Mouse (Mus musculus) hindbrain, embryonic 12.5 days (tissue): ENCODE data around the gene Prr19. TPM values are rescaled to one million over a fixed set of nuclear protein-coding genes. Genes with fewer than 3 reads are reported as not detected.
"Not testable (repeated sequence)": the region's sequence is repeated elsewhere in the genome, so short reads cannot be mapped to it uniquely, and the experiment has no call there.

Source experiments
- ATAC-seq: fragments of 200-750 bp; cut with Nextera tagmentation; 2 replicates; pipeline ENCODE4 v1.8.0; 2017; ENCODE audit warnings: moderate TSS enrichment; ENCODE audit not compliant: low FRiP score
- H3K27ac ChIP-seq: fragments of 300-500 bp; sonication (generic); 2 replicates; pipeline ENCODE4 v1.5.1; 2016; ENCODE audit warnings: mild to moderate bottlenecking
- H3K27me3 ChIP-seq: fragments of 300-500 bp; sonication (generic); 2 replicates; pipeline ENCODE4 v1.6.1; 2016; ENCODE audit warnings: mild to moderate bottlenecking
- H3K36me3 ChIP-seq: fragments of 300-500 bp; sonication (generic); 2 replicates; pipeline ENCODE4 v1.6.1; 2016; ENCODE audit warnings: mild to moderate bottlenecking
- H3K4me1 ChIP-seq: fragments of 300-500 bp; sonication (generic); 2 replicates; pipeline ENCODE4 v1.6.1; 2016
- H3K4me2 ChIP-seq: fragments of 300-500 bp; sonication (generic); replicated peaks from 2 replicates; pipeline ENCODE4 v1.6.1; 2016; ENCODE audit warnings: mild to moderate bottlenecking
- H3K4me3 ChIP-seq: fragments of 300-500 bp; sonication (generic); 2 replicates; pipeline ENCODE4 v1.5.1; 2016; ENCODE audit warnings: mild to moderate bottlenecking
- H3K9ac ChIP-seq: fragments of 300-500 bp; sonication (generic); 2 replicates; pipeline ENCODE4 v1.6.1; 2016; ENCODE audit warnings: mild to moderate bottlenecking, moderate library complexity
- H3K9me3 ChIP-seq: fragments of 300-500 bp; sonication (generic); replicated peaks from 2 replicates; pipeline ENCODE4 v1.6.1; 2016; ENCODE audit warnings: mild to moderate bottlenecking
- WGBS: fragments of 180-500 bp; shearing (Covaris S2); methylation state at CpG from one replicate; pipeline ENCODE4 v1.1.7; 2016; 5-methylcytosine and 5-hydroxymethylcytosine counted together
- polyA plus RNA-seq: library from polyadenylated mRNA; unstranded; fragments of >200 nt; fragmentation: Nextera tagmentation; extraction: Ambion mirVana; gene quantifications from 2 replicates; pipeline ENCODE4 v1.2.1, GENCODE M21; 2016

The Prr19 gene
- 0.87 and 1.1 TPM in 2 replicates for polyA plus RNA-seq

GRCm38 (mm10) chr7:25301063-25301462 lies at the start of gene Prr19:
TSS of gene Prr19 (plus strand) at chr7:25301411.
- ATAC-seq, result 0 out of 2 replicates have a peak, but pooled peaks have one; percentile 3
- Histone ChIP-seq H3K4me3 (no peak within 1 kb of the TSS), H3K27me3 (no peaks in the 10 kb centered on the region), H3K9me3 (no peaks in the 10 kb centered on the region), H3K27ac (no peak within 1 kb of the TSS), H3K4me1 (peaks cover 21% of the 10 kb centered on the region), H3K9ac (no peak within 1 kb of the TSS), H3K36me3 (no peaks in the 10 kb centered on the region), H3K4me2 (no peak within 1 kb of the TSS)
- 53% methylated on average over 19 of the region's 19 CpGs for WGBS

DNA sequence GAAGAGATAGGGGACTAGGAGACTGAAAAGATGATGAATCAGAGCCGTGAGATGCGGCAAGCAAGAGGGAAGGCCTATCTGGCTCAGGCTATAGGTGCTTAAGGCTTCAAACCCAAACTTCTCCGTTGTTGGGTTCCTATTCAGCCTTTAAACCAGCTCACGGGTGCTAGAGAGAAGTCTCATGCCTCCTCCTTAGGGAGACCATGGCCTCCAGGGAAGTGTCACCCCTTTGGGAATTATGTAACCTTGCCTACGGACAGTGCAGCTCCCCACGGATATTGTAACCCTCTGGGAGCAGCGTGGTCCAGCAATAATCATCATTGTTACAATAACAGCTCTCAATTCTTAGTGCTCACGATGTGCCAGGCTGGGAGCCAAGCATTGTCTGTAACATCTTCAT lies 49.4 kb upstream of the Prr19 start:
- Histone ChIP-seq H3K9me3 (no peaks in the 10 kb centered on the region), H3K4me3 (peak overlapping the region; percentile 82; the same call in 1 of the 2 replicates), H3K4me2 (peak overlapping the region; percentile 98), H3K27me3 (no peaks in the 10 kb centered on the region), H3K9ac (peak overlapping the region; percentile 87), H3K36me3 (no peaks in the 10 kb centered on the region), H3K27ac (peak overlapping the region; percentile 91), H3K4me1 (peaks cover 38% of the 10 kb centered on the region)
- no peak for ATAC-seq
- 19% methylated on average over 8 of the region's 8 CpGs for WGBS

GRCm38 (mm10) chr7:25261896-25262295 lies 39.3 kb upstream of the Prr19 start:
- Histone ChIP-seq H3K4me3 (no peak overlapping the region), H3K4me1 (peaks cover 2% of the 10 kb centered on the region), H3K9ac (no peak overlapping the region), H3K36me3 (no peaks in the 10 kb centered on the region), H3K27me3 (peaks cover 7% of the 10 kb centered on the region; the same call in 1 of the 2 replicates), H3K27ac (no peak overlapping the region), H3K4me2 (no peak overlapping the region), H3K9me3 (no peaks in the 10 kb centered on the region)
- WGBS, result 79% methylated on average over 1 of the region's 1 CpGs
- no peak for ATAC-seq

DNA sequence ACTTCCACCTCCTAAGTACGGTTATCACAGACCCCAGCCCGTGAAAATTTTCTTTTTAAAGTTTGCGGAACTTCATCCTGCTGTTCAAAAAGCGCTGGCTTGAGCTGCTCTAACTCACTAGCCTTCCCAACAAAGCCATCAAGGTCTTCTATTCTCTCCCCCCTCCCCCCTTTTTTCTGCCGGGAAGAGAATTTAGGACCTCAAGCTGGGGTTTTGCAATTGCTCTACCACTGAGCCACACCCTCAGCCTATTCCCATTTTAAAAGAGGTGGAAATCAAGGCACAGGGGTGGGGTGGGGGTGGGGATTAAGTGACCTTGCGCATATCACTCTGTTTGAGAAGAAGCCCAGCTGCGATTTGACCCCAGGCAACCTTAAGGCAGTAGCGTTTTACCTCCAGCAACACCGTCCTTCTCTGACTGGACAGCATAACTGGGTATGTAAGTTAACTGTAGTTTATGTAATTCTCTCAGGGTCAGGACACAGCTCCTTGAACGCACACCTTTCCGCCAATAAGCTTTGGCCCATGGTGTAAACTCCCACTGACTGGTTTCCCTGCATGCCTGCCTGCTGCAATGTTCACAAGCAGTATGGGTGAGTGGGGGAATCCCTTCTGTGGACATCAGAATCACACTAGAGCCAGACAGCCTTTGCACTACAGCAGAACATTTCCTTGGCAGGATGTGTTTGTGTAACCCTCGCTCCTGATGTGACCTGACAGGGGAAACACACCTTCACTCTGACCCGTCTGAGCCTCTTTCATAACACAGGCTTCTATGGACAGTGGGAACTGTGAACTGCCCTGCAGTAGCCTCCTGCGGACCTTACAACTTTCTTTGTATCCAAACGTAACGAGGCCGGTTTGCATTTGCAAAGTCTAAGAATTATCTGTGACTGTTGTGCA lies 37.0 kb upstream of the Prr19 start:
- Histone ChIP-seq H3K9ac (no peak overlapping the region), H3K9me3 (no peaks in the 10 kb centered on the region), H3K4me1 (peaks cover 9% of the 10 kb centered on the region), H3K27me3 (peaks cover 7% of the 10 kb centered on the region; the same call in 1 of the 2 replicates), H3K36me3 (no peaks in the 10 kb centered on the region), H3K27ac (no peak overlapping the region), H3K4me2 (no peak overlapping the region), H3K4me3 (no peak overlapping the region)
- ATAC-seq, result no peak
- WGBS, result 23% methylated on average over 17 of the region's 17 CpGs

GRCm38 (mm10) chr7:25265743-25266142 lies 35.5 kb upstream of the Prr19 start:
- not testable (repeated sequence) for H3K4me3 ChIP-seq, H3K36me3 ChIP-seq, H3K27ac ChIP-seq, H3K9me3 ChIP-seq, ATAC-seq, H3K9ac ChIP-seq, H3K4me2 ChIP-seq, H3K27me3 ChIP-seq
- peaks cover 21% of the 10 kb centered on the region for H3K4me1 ChIP-seq
- WGBS, result 91% methylated on average over 5 of the region's 5 CpGs

DNA sequence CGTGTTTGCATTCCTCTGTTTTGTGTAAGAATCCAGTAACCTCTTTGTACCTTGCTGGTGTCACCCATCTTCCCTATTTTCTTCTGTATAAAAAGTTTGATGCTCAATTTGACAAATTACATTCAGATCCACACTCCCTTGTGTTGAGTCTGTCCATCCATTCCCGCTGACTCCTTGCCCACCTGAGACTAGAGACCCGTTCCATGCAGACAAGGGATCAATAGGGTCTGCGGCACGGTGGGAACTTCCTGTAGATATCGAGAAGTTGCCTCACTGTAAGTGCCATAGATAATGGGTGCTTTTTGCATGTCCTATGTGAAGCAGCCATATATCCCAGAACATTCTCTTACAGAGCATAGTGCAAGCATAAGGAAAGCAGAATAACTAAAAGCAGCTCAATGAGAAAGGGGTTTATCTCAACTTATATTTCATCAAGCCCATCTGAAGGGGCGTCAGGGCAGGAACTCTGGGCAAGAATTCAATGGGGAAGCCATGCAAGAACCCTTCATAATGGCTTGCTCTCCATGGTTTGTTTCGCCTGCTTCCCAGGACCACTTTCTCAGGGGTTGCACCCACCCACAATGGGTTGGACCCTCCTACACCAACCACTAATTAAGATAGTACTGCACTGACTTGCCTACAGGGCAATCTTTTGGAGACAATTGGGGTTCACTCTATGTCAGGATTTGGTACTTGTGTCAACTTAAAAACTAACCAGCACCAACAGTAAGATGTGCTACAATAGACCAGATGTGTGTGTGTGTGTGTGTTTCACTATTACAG lies 34.8 kb upstream of the Prr19 start:
- H3K4me2 ChIP-seq, result peak overlapping the region; percentile 45
- 89% methylated on average over 8 of the region's 8 CpGs for WGBS
- H3K4me3 ChIP-seq, result peak overlapping the region; percentile 65; the same call in 1 of the 2 replicates

DNA sequence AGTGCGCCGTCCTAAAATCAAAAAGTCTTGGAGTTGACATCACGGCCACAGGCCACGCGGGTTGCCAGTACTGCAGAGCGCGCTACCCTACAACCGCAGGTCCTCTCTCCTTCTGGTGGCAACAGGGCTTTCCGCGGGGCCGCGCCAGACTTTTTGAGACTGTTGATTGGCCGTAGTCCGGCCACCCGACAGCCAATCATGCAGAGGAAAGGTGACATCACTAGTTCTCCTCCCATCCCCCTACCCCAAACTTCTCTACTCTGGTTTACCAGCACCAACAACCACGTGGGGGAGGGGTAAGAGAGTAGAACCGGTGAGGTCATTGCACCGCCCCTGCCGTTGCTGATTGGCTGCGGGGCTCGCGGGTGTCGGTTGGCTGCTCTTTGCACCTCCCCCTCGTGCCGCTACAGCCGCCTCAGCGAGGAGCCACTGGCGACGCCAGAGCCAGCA lies 33.9 kb upstream of the Prr19 start, which contains the start of gene Cic:
Gene Cic, plus strand, starts transcription at position 404 of the 450 bp plus-strand sequence.
- H3K27me3 ChIP-seq, result peaks cover 7% of the 10 kb centered on the region; the same call in 1 of the 2 replicates
- H3K4me3 ChIP-seq, result peak within 1 kb of the TSS; percentile 65
- H3K4me2 ChIP-seq, result peak within 1 kb of the TSS; percentile 79
- H3K9me3 ChIP-seq, result no peaks in the 10 kb centered on the region
- peaks cover 21% of the 10 kb centered on the region for H3K4me1 ChIP-seq
- under 1% methylated on average over 29 of the region's 29 CpGs for WGBS
- peak within 1 kb of the TSS; percentile 89 for H3K27ac ChIP-seq
- peak within 1 kb of the TSS; percentile 62 for H3K9ac ChIP-seq
- ATAC-seq, result peak; percentile 89
- peaks cover 18% of the 10 kb centered on the region for H3K36me3 ChIP-seq

More for the DNA sequence above, 34.8 kb upstream of the Prr19 start:
- Histone ChIP-seq H3K9me3 (no peaks in the 10 kb centered on the region), H3K4me1 (peaks cover 21% of the 10 kb centered on the region), H3K27me3 (peaks cover 7% of the 10 kb centered on the region; the same call in 1 of the 2 replicates), H3K36me3 (peaks cover 8% of the 10 kb centered on the region), H3K9ac (no peak overlapping the region; the same call in 1 of the 2 replicates), H3K27ac (no peak overlapping the region)
- no peak for ATAC-seq

GRCm38 (mm10) chr7:25267751-25268463 lies 33.3 kb upstream of the Prr19 start:
- peak overlapping the region; percentile 65 for H3K4me3 ChIP-seq
- no peaks in the 10 kb centered on the region for H3K9me3 ChIP-seq
- peaks cover 7% of the 10 kb centered on the region; the same call in 1 of the 2 replicates for H3K27me3 ChIP-seq
- H3K4me1 ChIP-seq, result peaks cover 21% of the 10 kb centered on the region
- peaks cover 24% of the 10 kb centered on the region for H3K36me3 ChIP-seq
- peak overlapping the region; percentile 79 for H3K4me2 ChIP-seq
- ATAC-seq, result peak; percentile 97
- H3K9ac ChIP-seq, result peak overlapping the region; percentile 62
- H3K27ac ChIP-seq, result peak overlapping the region; percentile 89
- under 1% methylated on average over 33 of the region's 33 CpGs for WGBS

DNA sequence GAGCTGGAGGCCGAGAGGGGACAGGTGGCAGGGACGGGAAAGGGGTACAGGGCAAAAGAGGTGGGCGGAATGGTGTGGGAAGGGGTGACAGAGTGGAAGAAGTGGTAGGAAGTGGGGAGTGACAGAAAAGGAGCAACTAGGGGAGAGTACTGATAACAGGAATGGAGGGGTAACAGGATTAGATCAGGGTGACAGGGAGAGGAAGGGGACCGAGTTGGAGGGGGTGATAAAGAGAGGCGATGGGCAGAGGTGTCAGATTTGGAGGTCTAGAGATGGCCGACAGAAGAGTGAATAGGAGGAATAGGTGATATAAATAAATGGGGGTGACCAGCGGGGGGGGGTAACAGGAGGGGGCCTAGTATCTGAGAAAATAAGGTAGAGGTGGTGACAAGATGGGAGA lies 32.6 kb upstream of the Prr19 start:
- 7% methylated on average over 7 of the region's 7 CpGs for WGBS
- peak overlapping the region; percentile 62 for H3K9ac ChIP-seq
- H3K36me3 ChIP-seq, result peaks cover 30% of the 10 kb centered on the region
- peak; percentile 0; the same call in 1 of the 2 replicates for ATAC-seq
- peak overlapping the region; percentile 79 for H3K27ac ChIP-seq
- peak overlapping the region; percentile 79 for H3K4me2 ChIP-seq
- H3K4me3 ChIP-seq, result peak overlapping the region; percentile 65
- H3K4me1 ChIP-seq, result peaks cover 25% of the 10 kb centered on the region
- H3K27me3 ChIP-seq, result peaks cover 7% of the 10 kb centered on the region; the same call in 1 of the 2 replicates
- no peaks in the 10 kb centered on the region for H3K9me3 ChIP-seq

- H3K4me3 ChIP-seq, result peak overlapping the region; percentile 65
- 44% methylated on average over 4 of the region's 4 CpGs for WGBS
- peak overlapping the region; percentile 62 for H3K9ac ChIP-seq
- peaks cover 29% of the 10 kb centered on the region for H3K4me1 ChIP-seq
- H3K36me3 ChIP-seq, result peaks cover 34% of the 10 kb centered on the region
- no peaks in the 10 kb centered on the region for H3K9me3 ChIP-seq
- H3K27me3 ChIP-seq, result peaks cover 7% of the 10 kb centered on the region; the same call in 1 of the 2 replicates
- peak overlapping the region; percentile 79 for H3K4me2 ChIP-seq
- H3K27ac ChIP-seq, result no peak overlapping the region
- no peak for ATAC-seq
Observed at GRCm38 (mm10) chr7:25269029-25269428, 32.2 kb upstream of the Prr19 start.

GRCm38 (mm10) chr7:25269545-25270271 lies 31.5 kb upstream of the Prr19 start:
- peak overlapping the region; percentile 65 for H3K4me3 ChIP-seq
- H3K4me1 ChIP-seq, result peaks cover 36% of the 10 kb centered on the region

More at GRCm38 (mm10) chr7:25269545-25270271, 31.5 kb upstream of the Prr19 start:
- H3K27me3 ChIP-seq, result peaks cover 3% of the 10 kb centered on the region; the same call in 1 of the 2 replicates
- 88% methylated on average over 8 of the region's 8 CpGs for WGBS
- H3K9me3 ChIP-seq, result no peaks in the 10 kb centered on the region
- H3K36me3 ChIP-seq, result peaks cover 35% of the 10 kb centered on the region
- peak overlapping the region; percentile 79 for H3K4me2 ChIP-seq
- peak overlapping the region; percentile 36; the same call in 1 of the 2 replicates for H3K9ac ChIP-seq
- H3K27ac ChIP-seq, result no peak overlapping the region
- no peak for ATAC-seq
